Mouse (Mus musculus) hindbrain, embryonic 13.5 days (tissue): Measurements from ENCODE around the gene Pkp2. TPM values are rescaled to one million over a fixed set of nuclear protein-coding genes. Genes with fewer than 3 reads are reported as not detected.
"Not testable (repeated sequence)": the region's sequence is repeated elsewhere in the genome, so short reads cannot be mapped to it uniquely, and the experiment has no call there.

Experiments used
- ATAC-seq: fragments of 200-750 bp; cut with Nextera tagmentation; 2 replicates; pipeline ENCODE4 v1.8.0; 2017; ENCODE audit warnings: moderate TSS enrichment; ENCODE audit not compliant: low FRiP score
- H3K27ac ChIP-seq: fragments of 300-500 bp; sonication (generic); 2 replicates; pipeline ENCODE4 v1.5.1; 2015; ENCODE audit warnings: inconsistent platforms, mild to moderate bottlenecking, moderate library complexity
- H3K27me3 ChIP-seq: fragments of 300-500 bp; sonication (generic); 2 replicates; pipeline ENCODE4 v1.6.1; 2015; ENCODE audit warnings: mild to moderate bottlenecking, inconsistent platforms
- H3K36me3 ChIP-seq: fragments of 300-500 bp; sonication (generic); 2 replicates; pipeline ENCODE4 v1.6.1; 2015; ENCODE audit warnings: mild to moderate bottlenecking, inconsistent platforms
- H3K4me1 ChIP-seq: fragments of 300-500 bp; sonication (generic); replicated peaks from 2 replicates; pipeline ENCODE4 v1.6.1; 2015; ENCODE audit warnings: inconsistent platforms
- H3K4me2 ChIP-seq: fragments of 300-500 bp; sonication (generic); 2 replicates; pipeline ENCODE4 v1.6.1; 2015; ENCODE audit warnings: inconsistent platforms, mild to moderate bottlenecking, moderate library complexity
- H3K4me3 ChIP-seq: fragments of 300-500 bp; sonication (generic); 2 replicates; pipeline ENCODE4 v1.5.1; 2015; ENCODE audit warnings: mild to moderate bottlenecking, inconsistent platforms
- H3K9ac ChIP-seq: fragments of 300-500 bp; sonication (generic); 2 replicates; pipeline ENCODE4 v1.6.1; 2015; ENCODE audit warnings: mild to moderate bottlenecking, inconsistent platforms
- H3K9me3 ChIP-seq: fragments of 300-500 bp; sonication (generic); 2 replicates; pipeline ENCODE4 v1.6.1; 2016; ENCODE audit warnings: inconsistent platforms
- WGBS: fragments of 180-500 bp; shearing (Covaris S2); methylation state at CpG from one replicate; pipeline ENCODE4 v1.1.7; 2015; 5-methylcytosine and 5-hydroxymethylcytosine counted together
- polyA plus RNA-seq: library from polyadenylated mRNA; unstranded; fragments of >200 nt; fragmentation: Nextera tagmentation; extraction: Ambion mirVana; gene quantifications from 2 replicates; pipeline ENCODE4 v1.2.1, GENCODE M21; 2015

Pkp2 gene
- 1.4 TPM in 2 replicates for polyA plus RNA-seq

GRCm38 (mm10) chr16:16213079-16213760, at the start of gene Pkp2:
Gene Pkp2 (plus strand): TSS chr16:16213318.
- WGBS, result under 1% methylated on average over 59 of the region's 59 CpGs
- ATAC-seq, result peak; percentile 93
- Histone ChIP-seq H3K9me3 (no peaks in the 10 kb centered on the region), H3K9ac (peak within 1 kb of the TSS; percentile 75), H3K4me2 (peak within 1 kb of the TSS; percentile 100), H3K27me3 (peaks cover 35% of the 10 kb centered on the region), H3K4me1 (peaks cover 11% of the 10 kb centered on the region), H3K4me3 (peak within 1 kb of the TSS; percentile 75), H3K36me3 (no peaks in the 10 kb centered on the region), H3K27ac (no peak within 1 kb of the TSS)

- Histone ChIP-seq H3K4me1 (no peaks in the 10 kb centered on the region), H3K4me2 (no peak overlapping the region), H3K36me3 (no peaks in the 10 kb centered on the region), H3K27me3 (0 out of 2 replicates have a peak, but pooled peaks cover 2% of the 10 kb centered on the region), H3K9ac (no peak overlapping the region), H3K4me3 (no peak overlapping the region), H3K27ac (no peak overlapping the region), H3K9me3 (no peaks in the 10 kb centered on the region)
- WGBS, result 74% methylated on average over 17 of the region's 17 CpGs
- no peak for ATAC-seq
Observed at GRCm38 (mm10) chr16:16197374-16197773, 15.7 kb upstream of the Pkp2 start.

- H3K36me3 ChIP-seq, H3K27ac ChIP-seq, H3K9me3 ChIP-seq, H3K9ac ChIP-seq, H3K27me3 ChIP-seq, H3K4me2 ChIP-seq, H3K4me1 ChIP-seq, H3K4me3 ChIP-seq: not testable (repeated sequence)
- peak; percentile 76; the same call in 1 of the 2 replicates for ATAC-seq
- 45% methylated on average over 8 of the region's 8 CpGs for WGBS
Observed at GRCm38 (mm10) chr16:16201991-16202390, 11.1 kb upstream of the Pkp2 start.

- Histone ChIP-seq H3K4me3 (no peak overlapping the region), H3K27ac (no peak overlapping the region), H3K9me3 (no peaks in the 10 kb centered on the region), H3K4me2 (no peak overlapping the region), H3K9ac (no peak overlapping the region), H3K27me3 (no peaks in the 10 kb centered on the region), H3K4me1 (no peaks in the 10 kb centered on the region), H3K36me3 (no peaks in the 10 kb centered on the region)
- WGBS, result 83% methylated on average over 1 of the region's 1 CpGs
- no peak for ATAC-seq
Observed at GRCm38 (mm10) chr16:16204648-16205047, 8.5 kb upstream of the Pkp2 start.

GRCm38 (mm10) chr16:16212723-16213078, 417 bp upstream of the Pkp2 start:
- ATAC-seq, result peak; percentile 36
- 20% methylated on average over 7 of the region's 7 CpGs for WGBS
- H3K4me3 ChIP-seq, result peak overlapping the region; percentile 75
- H3K9me3 ChIP-seq, result no peaks in the 10 kb centered on the region
- H3K4me1 ChIP-seq, result peaks cover 11% of the 10 kb centered on the region
- no peak overlapping the region for H3K27ac ChIP-seq
- peak overlapping the region; percentile 75; the same call in 1 of the 2 replicates for H3K9ac ChIP-seq
- H3K4me2 ChIP-seq, result peak overlapping the region; percentile 100
- no peaks in the 10 kb centered on the region for H3K36me3 ChIP-seq
- peaks cover 35% of the 10 kb centered on the region for H3K27me3 ChIP-seq

- no peaks in the 10 kb centered on the region for H3K9me3 ChIP-seq
- peak overlapping the region; percentile 100 for H3K4me2 ChIP-seq
- no peak overlapping the region for H3K27ac ChIP-seq
- ATAC-seq, result no peak
- H3K4me3 ChIP-seq, result peak overlapping the region; percentile 75
- peak overlapping the region; percentile 75; the same call in 1 of the 2 replicates for H3K9ac ChIP-seq
- no peaks in the 10 kb centered on the region for H3K36me3 ChIP-seq
- 4% methylated on average over 17 of the region's 17 CpGs for WGBS
- H3K4me1 ChIP-seq, result peaks cover 11% of the 10 kb centered on the region
- peaks cover 35% of the 10 kb centered on the region for H3K27me3 ChIP-seq
Observed at GRCm38 (mm10) chr16:16213761-16214305, 715 bp downstream of the Pkp2 start.

GRCm38 (mm10) chr16:16215645-16216387, 2.7 kb downstream of the Pkp2 start:
- H3K9ac ChIP-seq, result no peak overlapping the region
- WGBS, result 36% methylated on average over 11 of the region's 11 CpGs
- no peaks in the 10 kb centered on the region for H3K36me3 ChIP-seq
- no peak for ATAC-seq
- peaks cover 35% of the 10 kb centered on the region for H3K27me3 ChIP-seq
- H3K4me1 ChIP-seq, result peaks cover 11% of the 10 kb centered on the region
- H3K4me3 ChIP-seq, result no peak overlapping the region
- no peak overlapping the region for H3K4me2 ChIP-seq
- no peaks in the 10 kb centered on the region for H3K9me3 ChIP-seq
- no peak overlapping the region for H3K27ac ChIP-seq

- H3K4me3 ChIP-seq, result no peak overlapping the region
- 100% methylated on average over 1 of the region's 1 CpGs for WGBS
- no peaks in the 10 kb centered on the region for H3K9me3 ChIP-seq
- H3K36me3 ChIP-seq, result no peaks in the 10 kb centered on the region
- H3K27ac ChIP-seq, result no peak overlapping the region
- H3K27me3 ChIP-seq, result peaks cover 35% of the 10 kb centered on the region
- ATAC-seq, result no peak
- peaks cover 11% of the 10 kb centered on the region for H3K4me1 ChIP-seq
- no peak overlapping the region for H3K4me2 ChIP-seq
- no peak overlapping the region for H3K9ac ChIP-seq
Observed at GRCm38 (mm10) chr16:16216934-16217333, 3.8 kb downstream of the Pkp2 start.

- Histone ChIP-seq H3K4me1 (no peaks in the 10 kb centered on the region), H3K9ac (no peak overlapping the region), H3K27ac (no peak overlapping the region), H3K9me3 (no peaks in the 10 kb centered on the region), H3K27me3 (peaks cover 16% of the 10 kb centered on the region), H3K36me3 (no peaks in the 10 kb centered on the region), H3K4me3 (no peak overlapping the region), H3K4me2 (no peak overlapping the region)
- 53% methylated on average over 3 of the region's 3 CpGs for WGBS
- ATAC-seq, result no peak
Observed at GRCm38 (mm10) chr16:16219835-16220234, 6.7 kb downstream of the Pkp2 start.

- Histone ChIP-seq H3K36me3 (no peaks in the 10 kb centered on the region), H3K27ac (no peak overlapping the region), H3K4me3 (no peak overlapping the region), H3K4me2 (no peak overlapping the region), H3K9ac (no peak overlapping the region), H3K9me3 (no peaks in the 10 kb centered on the region), H3K27me3 (no peaks in the 10 kb centered on the region), H3K4me1 (no peaks in the 10 kb centered on the region)
- WGBS, result 94% methylated on average over 1 of the region's 1 CpGs
- no peak for ATAC-seq
Observed at GRCm38 (mm10) chr16:16222651-16223050, 9.5 kb downstream of the Pkp2 start.

- Histone ChIP-seq H3K4me2 (no peak overlapping the region), H3K36me3 (no peaks in the 10 kb centered on the region), H3K9me3 (no peaks in the 10 kb centered on the region), H3K4me3 (no peak overlapping the region), H3K9ac (no peak overlapping the region), H3K27ac (no peak overlapping the region), H3K4me1 (no peaks in the 10 kb centered on the region), H3K27me3 (no peaks in the 10 kb centered on the region)
- no peak; the same call in 1 of the 2 replicates for ATAC-seq
- WGBS, result 14% methylated on average over 4 of the region's 4 CpGs
Observed at GRCm38 (mm10) chr16:16224506-16224924, 11.4 kb downstream of the Pkp2 start.

- H3K4me3 ChIP-seq, result no peak overlapping the region
- H3K4me1 ChIP-seq, result no peaks in the 10 kb centered on the region
- H3K36me3 ChIP-seq, result no peaks in the 10 kb centered on the region
- no peaks in the 10 kb centered on the region for H3K9me3 ChIP-seq
- H3K27me3 ChIP-seq, result no peaks in the 10 kb centered on the region
- ATAC-seq, result no peak
- WGBS, result 95% methylated on average over 22 of the region's 22 CpGs
- H3K27ac ChIP-seq, result no peak overlapping the region
- no peak overlapping the region for H3K4me2 ChIP-seq
- no peak overlapping the region for H3K9ac ChIP-seq
Observed at GRCm38 (mm10) chr16:16225828-16226227, 12.7 kb downstream of the Pkp2 start.
